Mouse (Mus musculus) macrophage (primary cell): ENCODE results near the gene Bfsp1. TPM values are rescaled to one million over a fixed set of nuclear protein-coding genes. Genes with fewer than 3 reads are reported as not detected.

Experiments
- H3K27ac ChIP-seq: fragments of 350-480 bp; formaldehyde crosslinking; 2 replicates; pipeline ENCODE4 v1.9.0; 2021
- H3K36me3 ChIP-seq: fragments of 350-480 bp; formaldehyde crosslinking; 2 replicates; pipeline ENCODE4 v1.9.0; 2021; ENCODE audit errors: inconsistent target
- H3K4me3 ChIP-seq: fragments of 350-480 bp; formaldehyde crosslinking; 2 replicates; pipeline ENCODE4 v1.9.0; 2021; ENCODE audit errors: inconsistent target
- H3K79me2 ChIP-seq: fragments of 350-480 bp; formaldehyde crosslinking; 2 replicates; pipeline ENCODE4 v1.9.0; 2021; ENCODE audit errors: inconsistent target
- WGBS: methylation state at CpG from one replicate; pipeline ENCODE4 v1.1.7; 2026; ENCODE audit warnings: inconsistent platforms; ENCODE audit not compliant: missing documents; 5-methylcytosine and 5-hydroxymethylcytosine counted together
- polyA plus RNA-seq: library from polyadenylated mRNA; stranded (reverse); fragments of 250-400 nt; gene quantifications from 3 replicates; pipeline ENCODE4 v1.2.4, GENCODE M21; 2018; ENCODE audit warnings: inconsistent platforms
- total RNA-seq, 78 experiments: library from RNA; depleted of rRNA; stranded (reverse); fragments of 250-400 nt; gene quantifications; 1 replicate in 9 of 78; 2 replicates in 24 of 78; 3 replicates in 43 of 78; 4 replicates in 2 of 78; pipeline ENCODE4 v1.2.4; 2018; ENCODE audit warnings: inconsistent platforms in 56 of 78

Gene Bfsp1
- total RNA-seq (2018; cell fraction: chromatin; rRNA removed): not detected
- total RNA-seq (2018; cell fraction: cytosol; rRNA removed): under 1 TPM in 6 of 26 experiments, not detected in 20; 0.03 to 0.11 (median 0.06) TPM
- total RNA-seq (2018; cell fraction: nucleus; rRNA removed): under 1 TPM in 3 of 26 experiments, not detected in 23; 0.22 to 0.38 (median 0.27) TPM
- 0.10 TPM in 1 of 3 replicates, not detected in the others for polyA plus RNA-seq

DNA sequence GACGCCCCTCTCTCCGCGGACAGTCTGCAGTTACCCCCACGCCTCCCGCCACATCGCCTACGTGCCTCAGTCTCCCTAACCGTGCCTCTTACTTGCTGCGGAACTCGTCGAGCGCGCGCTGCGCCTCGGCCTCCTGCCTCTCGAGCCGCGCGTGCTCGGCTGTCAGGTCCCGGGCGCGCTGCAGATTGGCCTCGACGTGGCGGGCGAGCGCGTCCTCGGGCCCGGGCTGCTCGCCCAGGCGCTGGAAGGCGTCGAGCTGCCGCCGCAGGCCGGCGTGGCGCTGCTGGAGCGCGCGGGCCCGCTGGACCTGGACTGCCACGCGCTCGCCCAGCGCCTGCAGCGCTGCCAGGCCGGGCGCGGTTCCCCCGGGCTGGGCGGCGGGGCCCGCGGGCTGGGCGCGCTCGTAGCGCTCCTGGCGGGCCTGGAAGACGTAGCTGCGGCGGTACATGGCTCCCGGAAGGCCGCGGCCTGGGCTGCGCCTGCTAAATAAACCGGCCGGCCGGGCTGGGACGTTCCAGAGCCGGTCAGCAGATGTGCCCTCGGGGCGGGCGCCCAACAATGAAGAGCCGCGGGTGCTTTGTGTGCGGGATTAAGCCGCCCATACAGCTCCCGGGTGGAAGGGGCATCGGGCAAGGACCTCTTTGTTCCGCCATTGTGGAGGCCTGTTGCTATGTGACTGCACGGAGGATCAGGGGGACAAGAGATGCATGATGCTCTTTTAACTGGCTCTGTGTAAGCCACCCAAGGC, at the start of gene Bfsp1:
Gene Bfsp1, minus strand, starts transcription at position 690 of the 748 bp plus-strand sequence.
- no peaks in the 10 kb centered on the region for H3K36me3 ChIP-seq
- WGBS: 17% methylated on average over 83 of the region's 86 CpGs
- H3K79me2 ChIP-seq: no peaks in the 10 kb centered on the region
- no peak within 1 kb of the TSS for H3K27ac ChIP-seq
- no peak within 1 kb of the TSS for H3K4me3 ChIP-seq

DNA sequence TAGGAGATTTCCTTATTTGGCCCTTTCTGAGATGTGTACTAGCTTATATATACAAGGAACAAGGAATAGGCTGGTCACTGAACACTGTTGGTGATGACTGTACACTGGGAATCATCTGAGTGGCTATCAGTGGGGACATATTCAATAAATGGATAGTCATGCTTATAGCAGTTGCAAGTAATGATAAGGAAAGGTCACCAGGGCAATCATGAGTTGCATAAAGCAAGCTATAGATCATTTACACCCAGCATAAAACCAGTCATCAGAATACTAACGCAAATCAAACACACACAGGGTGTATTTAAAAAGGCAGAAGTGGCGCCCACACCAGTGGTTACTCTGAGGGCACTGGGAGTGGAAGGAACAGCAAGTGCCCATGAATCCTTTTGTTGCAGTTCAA, 49.2 kb upstream of the Bfsp1 start:
- Histone ChIP-seq H3K4me3 (no peak overlapping the region), H3K79me2 (peaks cover 15% of the 10 kb centered on the region), H3K27ac (no peak overlapping the region), H3K36me3 (no peaks in the 10 kb centered on the region)
- 82% methylated on average over 2 of the region's 2 CpGs for WGBS

DNA sequence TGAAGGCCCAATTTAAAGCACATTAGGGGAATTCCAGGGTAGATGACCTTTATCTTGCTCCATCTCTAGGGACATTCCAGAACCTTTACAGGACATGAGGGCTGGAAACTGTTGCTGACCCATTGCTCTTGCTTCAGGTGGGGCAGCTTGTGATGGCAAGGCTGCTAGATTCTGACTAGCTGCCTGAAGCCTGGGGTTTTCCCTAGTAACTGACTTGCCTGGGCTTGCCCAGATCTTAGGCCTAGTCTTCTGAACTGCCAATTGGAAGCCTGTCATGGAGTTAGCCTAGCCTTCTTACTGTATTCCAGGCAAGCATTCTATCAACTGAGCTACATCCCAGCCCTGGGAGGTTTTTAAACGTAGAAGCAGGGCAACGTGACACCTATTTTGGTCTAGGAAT, 46.3 kb upstream of the Bfsp1 start:
- Histone ChIP-seq H3K79me2 (no peaks in the 10 kb centered on the region), H3K27ac (no peak overlapping the region)

DNA sequence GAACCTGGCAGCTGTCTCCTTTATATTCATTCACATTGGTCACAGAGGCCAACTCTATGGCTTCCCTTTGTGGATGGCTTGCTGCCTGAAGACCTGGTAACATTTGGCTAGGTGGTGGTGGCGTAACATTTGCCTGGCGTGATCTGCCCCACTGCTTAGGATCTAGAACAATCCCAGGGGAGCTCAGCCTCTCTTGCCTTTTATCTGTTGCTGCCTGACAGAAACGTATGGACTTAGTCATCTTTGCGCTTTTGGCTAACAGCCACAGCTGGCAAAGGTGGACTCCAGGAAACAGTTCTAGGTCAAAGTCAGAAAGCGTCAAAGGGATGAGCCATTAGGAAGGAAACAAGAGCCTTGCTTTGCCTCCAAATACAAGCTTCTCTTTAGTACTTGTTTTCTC, 41.9 kb upstream of the Bfsp1 start:
- H3K36me3 ChIP-seq: no peaks in the 10 kb centered on the region
- no peak overlapping the region for H3K4me3 ChIP-seq
- WGBS: 82% methylated on average over 5 of the region's 5 CpGs
- no peak overlapping the region for H3K27ac ChIP-seq
- H3K79me2 ChIP-seq: no peaks in the 10 kb centered on the region

More for the DNA sequence above, 46.3 kb upstream of the Bfsp1 start:
- 100% methylated on average over 2 of the region's 2 CpGs for WGBS
- H3K36me3 ChIP-seq: no peaks in the 10 kb centered on the region
- no peak overlapping the region for H3K4me3 ChIP-seq

DNA sequence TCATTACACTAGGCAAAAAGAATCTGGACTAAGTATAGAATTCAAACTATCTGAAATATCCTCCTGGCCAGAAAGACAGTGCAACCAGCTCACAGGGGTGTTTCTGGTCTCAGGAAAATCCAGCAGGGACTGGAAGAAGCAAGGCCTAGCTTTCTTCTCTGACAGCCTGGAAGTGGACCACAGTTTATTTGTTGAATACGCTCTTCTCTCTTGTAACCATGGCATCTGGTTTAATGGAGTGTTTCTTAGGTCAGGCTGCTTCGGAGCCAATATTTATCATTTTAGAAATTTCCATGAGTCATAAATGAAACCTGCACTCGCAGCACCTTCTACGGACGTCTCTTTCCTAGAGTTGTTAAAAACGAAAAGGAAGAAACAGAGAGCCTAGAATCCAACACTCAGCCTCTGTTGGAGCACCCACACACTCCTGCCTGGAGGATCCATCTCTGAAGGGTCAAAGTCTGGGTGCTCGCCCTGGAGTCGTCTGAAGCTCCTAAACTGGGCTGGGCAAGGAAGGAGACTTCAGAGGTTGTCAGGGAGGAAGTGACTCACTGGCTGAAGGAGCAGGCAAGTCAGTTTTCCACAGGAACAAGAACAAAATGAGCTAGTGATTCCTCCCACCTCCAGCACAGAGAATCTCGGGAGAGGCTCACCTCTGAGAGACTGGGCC, 40.5 kb upstream of the Bfsp1 start:
- WGBS: 65% methylated on average over 8 of the region's 9 CpGs
- H3K79me2 ChIP-seq: no peaks in the 10 kb centered on the region
- no peaks in the 10 kb centered on the region for H3K36me3 ChIP-seq
- no peak overlapping the region for H3K4me3 ChIP-seq
- H3K27ac ChIP-seq: no peak overlapping the region

DNA sequence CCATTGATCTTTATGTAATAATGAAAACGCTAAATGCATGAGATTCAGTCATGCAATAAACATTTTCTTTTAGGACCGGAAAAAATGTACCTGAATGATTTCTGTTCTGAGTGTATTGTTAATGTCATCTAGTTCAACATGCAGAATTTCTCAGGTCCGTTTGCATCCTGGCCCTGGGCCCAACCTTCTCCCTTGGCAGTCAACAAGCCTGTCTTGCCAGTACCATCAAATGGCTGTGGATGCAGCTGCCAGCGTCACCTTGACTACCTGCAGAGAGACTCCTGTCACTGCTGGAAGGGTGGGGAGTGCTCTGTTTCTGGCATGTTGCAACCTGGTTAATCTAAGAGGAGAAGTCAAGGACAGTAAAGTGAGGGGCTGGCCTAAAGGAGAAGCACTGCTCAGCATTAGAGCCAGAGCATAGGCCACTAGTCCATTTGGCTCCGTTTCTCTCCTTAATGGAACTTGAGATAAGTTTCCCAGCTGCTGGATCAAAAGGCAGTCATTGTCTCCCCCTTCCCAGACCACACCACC, 37.9 kb upstream of the Bfsp1 start:
- Histone ChIP-seq H3K27ac (no peak overlapping the region), H3K79me2 (no peaks in the 10 kb centered on the region), H3K4me3 (no peak overlapping the region), H3K36me3 (no peaks in the 10 kb centered on the region)
- WGBS: 91% methylated on average over 5 of the region's 5 CpGs

DNA sequence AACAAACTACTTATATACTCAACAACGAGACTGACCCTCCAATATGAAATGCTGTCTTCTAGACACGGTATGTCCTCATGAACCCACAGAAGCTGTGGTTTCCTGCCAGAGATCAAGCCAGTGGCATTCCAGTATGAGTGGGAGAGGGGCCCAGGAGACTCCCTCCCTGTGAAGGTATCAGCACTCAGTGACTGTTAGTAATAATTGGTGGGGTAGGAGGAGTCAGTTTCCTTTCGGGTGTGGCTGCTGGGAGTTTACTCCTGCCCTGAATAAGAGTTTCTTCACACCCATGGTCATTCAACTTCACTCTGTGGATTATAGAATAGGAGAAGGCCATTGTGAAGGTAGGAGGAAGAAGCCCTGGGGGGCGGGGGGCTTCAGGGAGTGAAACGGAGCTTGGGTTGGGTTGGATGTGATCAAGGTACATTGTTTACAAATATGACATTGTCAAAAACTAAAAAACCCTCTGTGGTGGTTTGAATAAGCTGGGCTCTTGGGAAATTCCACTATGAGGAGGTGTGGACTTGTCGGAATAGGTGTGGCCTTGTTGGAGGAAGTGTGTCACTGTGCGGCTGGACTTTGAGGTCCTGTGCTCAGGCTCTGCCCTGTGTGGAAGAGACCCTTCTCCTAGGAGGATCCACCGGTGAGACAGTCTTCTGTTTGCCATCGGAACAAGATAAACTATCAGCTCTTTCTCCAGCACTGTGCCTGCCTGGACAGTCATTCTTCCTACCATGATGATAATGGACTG, 36.7 kb upstream of the Bfsp1 start:
- no peaks in the 10 kb centered on the region for H3K36me3 ChIP-seq
- no peaks in the 10 kb centered on the region for H3K79me2 ChIP-seq
- WGBS: 73% methylated on average over 9 of the region's 9 CpGs
- no peak overlapping the region for H3K27ac ChIP-seq
- no peak overlapping the region for H3K4me3 ChIP-seq

DNA sequence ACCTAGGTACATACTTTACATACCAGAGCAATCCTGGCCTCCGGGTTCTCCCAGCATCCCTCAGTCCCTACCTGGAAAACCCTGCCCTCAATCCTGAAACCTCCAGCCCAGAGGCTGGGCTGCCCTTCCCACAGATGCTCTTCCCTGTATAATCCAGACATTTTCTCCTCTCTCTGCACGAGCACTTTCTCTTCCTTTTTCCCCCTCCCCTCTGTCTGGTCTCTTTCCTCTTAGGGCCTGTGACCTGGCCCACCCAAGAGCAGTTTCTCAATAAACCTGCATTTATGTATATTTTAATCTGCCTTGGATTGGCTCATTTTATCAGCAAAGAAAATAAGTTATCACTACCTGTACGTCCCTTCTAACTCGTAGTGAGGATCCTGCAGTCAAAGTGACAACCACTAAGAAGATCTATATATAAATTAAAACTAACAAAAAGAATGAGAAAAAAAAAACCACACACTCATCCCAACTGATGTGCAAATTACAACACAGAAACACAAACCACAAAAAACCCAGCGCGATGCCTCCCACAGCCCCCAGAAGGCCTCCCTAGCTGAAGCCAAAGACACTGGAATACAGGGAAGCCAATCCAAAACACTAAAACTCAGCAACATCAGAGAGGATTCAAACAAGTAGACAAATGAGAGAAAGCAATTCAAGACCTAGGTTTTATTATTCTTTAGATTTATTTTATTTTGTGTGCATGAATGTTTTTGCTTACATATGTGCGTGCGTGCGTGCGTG, 28.5 kb upstream of the Bfsp1 start:
- WGBS: 72% methylated on average over 10 of the region's 10 CpGs
- H3K27ac ChIP-seq: no peak overlapping the region
- no peak overlapping the region for H3K4me3 ChIP-seq
- H3K36me3 ChIP-seq: no peaks in the 10 kb centered on the region
- no peaks in the 10 kb centered on the region for H3K79me2 ChIP-seq

DNA sequence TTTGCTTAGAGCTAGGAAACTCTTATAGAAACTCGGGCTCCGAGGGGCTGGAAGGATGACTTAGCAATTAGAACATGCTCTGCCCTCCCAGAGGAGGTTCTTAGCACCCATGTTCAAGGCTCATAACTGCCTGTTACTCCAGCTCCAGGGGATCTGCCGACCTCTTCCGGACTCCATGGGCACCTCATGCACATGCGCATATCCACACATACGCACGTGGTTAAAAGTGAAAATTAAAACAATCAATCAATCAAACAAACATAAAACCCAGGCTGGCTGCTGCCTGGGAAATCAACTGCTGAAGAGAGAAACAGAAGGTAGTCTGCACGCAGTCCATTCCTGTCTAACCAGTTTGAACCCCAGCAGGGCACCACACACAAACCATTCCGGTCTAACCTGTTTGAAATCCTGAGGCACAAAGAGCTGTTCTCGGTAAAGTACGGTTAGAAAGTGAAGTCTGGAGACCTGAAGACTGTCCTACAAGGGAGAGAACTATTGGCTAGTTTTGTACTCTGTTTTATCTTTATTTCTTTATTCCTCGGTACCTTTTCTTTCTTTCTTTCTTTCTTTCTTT, 27.0 kb upstream of the Bfsp1 start:
- Histone ChIP-seq H3K4me3 (no peak overlapping the region), H3K79me2 (no peaks in the 10 kb centered on the region), H3K36me3 (no peaks in the 10 kb centered on the region), H3K27ac (no peak overlapping the region)
- 76% methylated on average over 12 of the region's 12 CpGs for WGBS

DNA sequence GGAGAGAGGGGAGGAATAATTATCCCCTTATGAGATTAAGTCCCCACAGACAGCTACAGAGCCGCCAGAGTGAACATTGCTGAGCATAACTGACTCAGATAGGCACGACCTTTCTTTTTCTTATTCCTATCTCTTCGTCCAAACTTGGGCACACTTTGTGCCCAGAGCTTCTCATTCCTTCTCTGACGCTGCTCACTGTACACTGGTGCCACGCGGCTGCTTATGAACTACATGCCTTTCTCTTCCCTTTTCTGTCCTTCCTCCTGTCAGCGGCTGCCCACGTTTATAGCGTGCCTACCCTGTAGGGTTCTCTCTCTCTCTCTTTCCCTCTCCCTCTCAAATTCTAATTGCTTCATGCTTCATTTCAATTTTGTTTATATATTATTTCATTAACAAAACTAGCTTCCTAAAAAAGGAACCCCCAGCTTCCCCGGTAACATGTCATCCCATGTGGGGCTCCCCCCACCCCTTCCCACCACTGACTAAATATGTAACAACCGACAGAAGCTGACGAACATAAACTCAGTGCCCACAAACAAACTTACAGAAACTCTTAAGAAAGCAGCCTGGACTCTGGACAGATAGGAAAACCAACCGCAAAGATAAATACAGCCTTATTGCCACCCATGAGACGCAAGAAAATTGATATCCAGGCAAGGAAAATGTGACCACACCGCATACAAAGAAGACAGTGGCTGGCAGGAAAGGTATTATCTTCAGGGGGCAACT, 26.3 kb upstream of the Bfsp1 start:
- Histone ChIP-seq H3K36me3 (no peaks in the 10 kb centered on the region), H3K4me3 (no peak overlapping the region)
- WGBS: 64% methylated on average over 15 of the region's 15 CpGs

DNA sequence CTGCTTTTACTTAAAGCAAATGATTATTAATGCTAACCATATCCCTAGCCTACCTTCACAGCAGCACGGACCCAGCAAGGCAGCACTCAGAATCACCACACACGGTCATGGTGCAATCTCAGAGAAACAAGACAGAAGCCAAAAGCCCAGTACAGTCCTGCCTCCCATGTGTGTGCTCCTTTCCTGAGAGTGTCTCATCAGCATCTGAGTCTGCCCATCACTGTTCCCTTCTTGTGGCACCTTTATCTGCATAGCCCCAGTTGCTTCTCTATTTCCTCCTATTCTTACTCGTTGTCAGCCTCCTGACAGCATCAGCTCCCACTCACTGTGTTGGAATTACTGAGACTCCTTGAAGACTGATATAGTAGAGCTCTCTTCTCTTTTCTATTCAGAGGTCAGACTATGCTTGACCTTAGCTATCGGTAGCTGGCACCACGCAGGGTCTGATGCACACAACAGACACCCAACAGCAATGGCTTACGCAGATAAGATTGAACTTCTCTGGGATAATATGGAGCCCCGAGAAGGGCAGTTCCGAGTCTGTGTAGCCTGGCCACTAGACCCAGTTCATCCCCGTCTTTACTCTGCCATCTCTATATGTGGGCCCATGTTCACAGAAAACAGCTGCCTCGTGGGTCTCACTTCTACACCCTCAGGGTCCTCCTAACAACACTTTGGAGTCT, 19.8 kb upstream of the Bfsp1 start:
- Histone ChIP-seq H3K79me2 (no peaks in the 10 kb centered on the region), H3K4me3 (no peak overlapping the region), H3K36me3 (no peaks in the 10 kb centered on the region), H3K27ac (no peak overlapping the region)
- WGBS: 88% methylated on average over 10 of the region's 10 CpGs

More for the DNA sequence above, 26.3 kb upstream of the Bfsp1 start:
- Histone ChIP-seq H3K79me2 (no peaks in the 10 kb centered on the region), H3K27ac (no peak overlapping the region)

DNA sequence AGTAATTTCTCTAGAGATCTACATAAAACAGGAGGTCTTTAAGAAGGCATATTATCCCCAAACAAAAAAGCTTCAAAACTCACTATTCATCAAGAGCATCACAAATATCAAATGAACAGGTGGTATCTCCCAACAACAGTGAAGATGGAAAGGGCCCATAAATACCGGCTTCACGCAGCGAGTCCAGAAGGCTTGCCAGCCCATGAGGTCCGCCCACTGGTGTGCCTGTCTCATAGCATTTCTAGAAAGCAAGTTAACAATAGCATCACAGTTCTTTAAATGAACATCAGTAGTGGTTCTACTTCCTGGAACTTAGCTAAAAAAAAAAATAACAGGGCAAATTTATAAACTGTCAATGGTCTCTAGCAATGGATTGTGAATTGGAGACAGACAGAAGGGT, 19.0 kb upstream of the Bfsp1 start:
- no peaks in the 10 kb centered on the region for H3K79me2 ChIP-seq
- no peak overlapping the region for H3K27ac ChIP-seq
- H3K4me3 ChIP-seq: no peak overlapping the region
- WGBS: 88% methylated on average over 4 of the region's 4 CpGs
- H3K36me3 ChIP-seq: no peaks in the 10 kb centered on the region

DNA sequence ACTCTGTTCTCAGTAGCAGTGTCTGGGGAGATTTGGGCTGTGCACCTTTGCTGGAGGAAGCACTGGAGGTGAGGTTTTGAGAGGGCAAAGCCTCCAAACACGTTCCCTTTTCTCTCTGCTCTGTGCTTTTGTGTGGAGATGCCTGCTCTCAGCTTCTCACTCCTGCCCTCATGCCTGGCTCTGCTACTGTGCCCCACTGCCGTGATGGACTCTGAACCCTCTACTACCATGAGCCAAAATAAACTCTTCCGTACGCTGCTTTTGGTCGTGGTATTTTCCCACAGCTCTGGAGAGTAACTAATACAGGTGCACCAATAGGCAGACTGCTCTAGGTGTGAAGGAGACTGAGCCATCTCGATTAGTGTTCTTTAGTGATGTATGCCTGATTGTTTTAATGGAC, 16.3 kb upstream of the Bfsp1 start:
- Histone ChIP-seq H3K27ac (no peak overlapping the region), H3K79me2 (no peaks in the 10 kb centered on the region), H3K4me3 (no peak overlapping the region), H3K36me3 (no peaks in the 10 kb centered on the region)
- WGBS: 93% methylated on average over 6 of the region's 6 CpGs
